Mouse (Mus musculus) stomach, postnatal 0 days (tissue): Measurements from ENCODE around the gene Tbc1d8b. TPM values are rescaled to one million over a fixed set of nuclear protein-coding genes. Genes with fewer than 3 reads are reported as not detected.

Source experiments
- ATAC-seq: fragments of 200-750 bp; cut with Nextera tagmentation; 2 replicates; pipeline ENCODE4 v1.8.0; 2017; ENCODE audit not compliant: low FRiP score, low TSS enrichment
- DNase-seq: peaks from one replicate; pipeline ENCODE4 v3.0.0-alpha.2; 2016; ENCODE audit warnings: low spot score
- H3K27ac ChIP-seq: fragments of 300-500 bp; sonication (generic); replicated peaks from 2 replicates; pipeline ENCODE4 v1.5.1; 2014; ENCODE audit warnings: mild to moderate bottlenecking, control low read depth
- H3K27me3 ChIP-seq: fragments of 300-500 bp; sonication (generic); 2 replicates; pipeline ENCODE4 v1.6.1; 2014; ENCODE audit warnings: low read length; ENCODE audit not compliant: control insufficient read depth, insufficient read depth
- H3K36me3 ChIP-seq: fragments of 300-500 bp; sonication (generic); 2 replicates; pipeline ENCODE4 v1.6.1; 2014; ENCODE audit warnings: low read length, mixed read lengths; ENCODE audit not compliant: control insufficient read depth, insufficient read depth
- H3K4me1 ChIP-seq: fragments of 300-500 bp; sonication (generic); replicated peaks from 2 replicates; pipeline ENCODE4 v1.6.1; 2014; ENCODE audit warnings: antibody characterized with exemption; ENCODE audit not compliant: control insufficient read depth, insufficient read depth
- H3K4me2 ChIP-seq: fragments of 300-500 bp; sonication (generic); replicated peaks from 2 replicates; pipeline ENCODE4 v1.6.1; 2014; ENCODE audit warnings: low read depth, mild to moderate bottlenecking, control low read depth, moderate library complexity
- H3K4me3 ChIP-seq: fragments of 300-500 bp; sonication (generic); 2 replicates; pipeline ENCODE4 v1.5.1; 2014; ENCODE audit warnings: low read depth, low read length, control low read depth
- H3K9ac ChIP-seq: fragments of 300-500 bp; sonication (generic); 2 replicates; pipeline ENCODE4 v1.6.1; 2014; ENCODE audit warnings: mild to moderate bottlenecking, low read length, control low read depth, mixed read lengths
- H3K9me3 ChIP-seq: fragments of 300-500 bp; sonication (generic); 2 replicates; pipeline ENCODE4 v1.6.1; 2016; ENCODE audit warnings: low read length; ENCODE audit not compliant: control insufficient read depth
- CTCF ChIP-seq: IDR thresholded peaks from 2 replicates; pipeline ENCODE4 v1.5.1; 2016; ENCODE audit warnings: antibody characterized with exemption, low read depth, mild to moderate bottlenecking, moderate library complexity
- EP300 ChIP-seq: optimal IDR thresholded peaks from 2 replicates; pipeline ENCODE3; 2016; ENCODE audit warnings: antibody characterized with exemption
- WGBS: fragments of 180-500 bp; shearing (Covaris S2); extraction: QIAGEN DNeasy Blood & Tissue Kit; methylation state at CpG from one replicate; pipeline ENCODE4 v1.1.7; 2014; 5-methylcytosine and 5-hydroxymethylcytosine counted together
- polyA plus RNA-seq: library from polyadenylated mRNA; unstranded; fragments of >200 nt; fragmentation: Nextera tagmentation; extraction: Ambion mirVana; gene quantifications from 2 replicates; pipeline ENCODE4 v1.2.1, GENCODE M21; 2015

Gene Tbc1d8b
- 1.6 and 1.8 TPM in 2 replicates for polyA plus RNA-seq

DNA sequence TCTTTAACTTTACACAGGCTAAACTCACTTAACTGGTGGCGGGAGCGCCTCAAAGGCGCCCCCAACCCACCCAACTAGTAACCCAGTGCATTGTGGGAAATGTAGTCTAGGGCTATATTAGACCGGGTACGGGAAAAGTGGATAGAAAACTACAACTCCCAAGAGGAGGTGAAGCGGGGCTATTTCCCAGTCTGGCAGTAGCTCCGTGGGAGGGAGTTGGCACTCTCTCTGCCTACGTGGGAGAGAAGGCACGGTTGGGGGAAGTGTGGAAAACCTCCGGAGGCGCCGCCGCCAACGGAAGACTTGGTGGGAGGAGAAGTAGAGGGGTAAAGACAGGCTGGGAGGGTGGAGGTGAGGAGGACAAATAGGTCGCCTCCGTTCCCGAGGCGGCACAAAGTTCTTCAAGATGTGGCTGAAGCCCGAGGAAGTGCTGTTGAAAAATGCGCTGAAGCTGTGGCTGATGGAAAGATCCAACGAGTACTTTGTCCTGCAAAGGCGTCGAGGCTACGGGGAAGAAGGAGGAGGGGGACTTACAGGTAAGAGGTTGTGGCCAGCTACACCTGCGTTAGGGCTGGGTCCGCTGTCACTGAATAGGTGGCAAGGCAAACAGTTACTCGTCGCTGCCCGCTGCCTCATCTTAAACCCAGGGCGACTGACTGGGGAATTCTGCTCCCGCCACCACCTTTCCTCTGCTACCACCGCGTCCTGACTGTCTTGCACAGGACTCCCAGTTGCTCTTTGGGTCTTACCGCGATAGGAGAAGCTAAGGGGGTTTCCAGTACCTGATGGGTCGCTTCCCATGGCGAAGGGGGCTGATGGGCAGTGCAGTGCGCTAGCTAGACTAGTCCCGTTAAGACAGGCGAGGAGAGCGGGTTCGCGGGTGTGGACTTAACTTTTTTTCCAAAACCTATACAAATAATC lies at the start of gene Tbc1d8b:
Gene Tbc1d8b, plus strand, starts transcription at position 222 of the 921 bp plus-strand sequence.
- Histone ChIP-seq H3K4me2 (peak within 1 kb of the TSS; percentile 58), H3K27me3 (no peaks in the 10 kb centered on the region), H3K36me3 (no peaks in the 10 kb centered on the region), H3K27ac (peak within 1 kb of the TSS; percentile 65), H3K4me3 (peak within 1 kb of the TSS; percentile 53), H3K9me3 (no peaks in the 10 kb centered on the region), H3K4me1 (no peaks in the 10 kb centered on the region), H3K9ac (peak within 1 kb of the TSS; percentile 55)
- DNase-seq (peak; percentile 81), ATAC-seq (peak; percentile 99)
- 11% methylated on average over 43 of the region's 43 CpGs for WGBS
- no peak for TF ChIP-seq CTCF

DNA sequence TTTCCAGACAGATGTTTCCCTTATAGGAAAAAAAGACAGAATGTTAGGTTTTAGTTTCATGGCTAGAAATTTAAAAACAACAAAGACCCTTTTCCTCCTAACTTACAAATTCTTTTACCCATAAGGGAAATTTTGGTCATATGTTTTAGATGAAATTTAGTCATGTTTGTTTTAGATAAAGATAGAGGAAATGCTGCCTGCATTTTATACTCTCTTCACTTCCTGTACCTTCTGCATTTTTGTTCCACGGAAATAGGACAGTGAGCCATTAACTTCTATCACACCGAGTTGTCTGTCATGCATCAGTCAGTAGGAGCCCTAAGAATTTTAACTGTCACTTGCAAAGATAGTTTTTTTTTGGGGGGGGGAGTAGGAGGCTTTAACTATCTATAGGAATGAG lies 45.1 kb upstream of the Tbc1d8b start:
- Histone ChIP-seq H3K27ac (no peak overlapping the region), H3K4me1 (no peaks in the 10 kb centered on the region), H3K4me3 (no peak overlapping the region), H3K27me3 (no peaks in the 10 kb centered on the region), H3K9me3 (no peaks in the 10 kb centered on the region), H3K4me2 (no peak overlapping the region), H3K9ac (no peak overlapping the region), H3K36me3 (no peaks in the 10 kb centered on the region)
- no peak for ATAC-seq
- no peak for DNase-seq
- TF ChIP-seq EP300: no peak
- TF ChIP-seq CTCF: no peak
- WGBS: 35% methylated on average over 2 of the region's 2 CpGs

DNA sequence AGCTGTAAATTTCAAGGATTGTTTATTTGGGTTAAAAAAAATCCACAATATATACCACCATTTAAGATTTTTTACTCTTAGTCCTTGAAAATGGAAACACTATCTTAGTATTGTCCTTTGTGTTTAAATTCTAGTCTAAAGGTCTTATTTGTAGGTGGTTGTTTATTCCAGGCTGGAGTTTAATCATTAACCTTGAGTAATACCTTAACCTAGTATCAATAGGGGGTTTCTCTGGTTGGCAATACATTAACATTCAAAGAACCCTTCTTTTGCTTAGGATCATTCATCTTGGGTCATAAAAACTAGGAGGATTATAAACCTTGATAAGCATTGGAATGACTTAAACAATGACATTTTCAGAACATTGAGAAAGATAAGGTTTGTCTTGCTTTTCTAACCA lies 44.4 kb upstream of the Tbc1d8b start:
- Histone ChIP-seq H3K9me3 (no peaks in the 10 kb centered on the region), H3K27ac (no peak overlapping the region), H3K36me3 (no peaks in the 10 kb centered on the region), H3K27me3 (no peaks in the 10 kb centered on the region), H3K4me1 (no peaks in the 10 kb centered on the region), H3K4me2 (no peak overlapping the region), H3K4me3 (no peak overlapping the region), H3K9ac (no peak overlapping the region)
- ATAC-seq: no peak
- no peak for DNase-seq
- no peak for TF ChIP-seq EP300
- no peak for TF ChIP-seq CTCF

DNA sequence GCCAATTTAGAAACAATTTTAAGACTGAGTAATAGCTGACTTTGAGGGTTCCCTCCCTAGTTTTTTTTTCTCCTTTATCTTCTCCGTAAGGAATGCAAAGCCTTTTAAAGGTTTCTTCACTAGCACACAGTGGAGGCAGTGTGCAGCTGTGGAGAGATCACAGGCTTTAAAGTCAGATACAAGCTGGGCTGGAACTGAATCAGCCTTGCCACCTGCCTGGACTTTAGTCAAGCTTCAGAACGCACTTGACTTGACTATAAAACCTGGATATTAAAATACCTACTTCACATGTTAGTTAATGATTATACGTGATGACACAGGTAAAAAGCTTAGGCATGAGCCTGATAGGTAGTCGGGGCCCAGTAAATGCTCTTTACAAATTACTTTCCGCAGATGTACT lies 32.6 kb upstream of the Tbc1d8b start:
- TF ChIP-seq CTCF (no peak), EP300 (no peak)
- Histone ChIP-seq H3K9me3 (no peaks in the 10 kb centered on the region), H3K4me1 (no peaks in the 10 kb centered on the region), H3K36me3 (no peaks in the 10 kb centered on the region), H3K4me2 (no peak overlapping the region), H3K27me3 (no peaks in the 10 kb centered on the region), H3K4me3 (no peak overlapping the region), H3K27ac (no peak overlapping the region), H3K9ac (no peak overlapping the region)
- 62% methylated on average over 5 of the region's 5 CpGs for WGBS
- no peak for ATAC-seq
- no peak for DNase-seq

DNA sequence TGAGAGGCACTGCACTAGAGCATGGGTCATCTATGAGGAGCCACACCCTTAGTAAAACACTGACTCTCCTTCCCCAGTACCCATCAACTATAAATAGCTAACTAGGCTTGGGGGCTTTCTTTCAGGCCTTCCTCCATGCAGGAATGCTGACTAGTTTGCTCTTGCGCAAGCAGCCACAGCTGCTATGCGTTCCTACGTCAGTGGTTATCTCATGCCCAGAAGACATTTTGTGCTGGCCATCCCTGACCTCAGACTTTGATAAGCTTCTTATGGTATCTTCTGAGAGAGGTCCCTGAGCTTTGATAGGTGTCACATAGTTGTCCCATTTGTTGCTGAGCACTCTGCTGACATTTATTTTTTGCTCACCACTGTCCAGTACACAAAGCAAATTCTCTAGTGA lies 31.5 kb upstream of the Tbc1d8b start:
- no peak for DNase-seq
- Histone ChIP-seq H3K4me2 (no peak overlapping the region), H3K27ac (no peak overlapping the region), H3K9me3 (no peaks in the 10 kb centered on the region), H3K9ac (no peak overlapping the region), H3K36me3 (no peaks in the 10 kb centered on the region), H3K4me3 (no peak overlapping the region), H3K27me3 (no peaks in the 10 kb centered on the region), H3K4me1 (no peaks in the 10 kb centered on the region)
- no peak for ATAC-seq
- 84% methylated on average over 3 of the region's 3 CpGs for WGBS
- no peak for TF ChIP-seq EP300
- no peak for TF ChIP-seq CTCF

DNA sequence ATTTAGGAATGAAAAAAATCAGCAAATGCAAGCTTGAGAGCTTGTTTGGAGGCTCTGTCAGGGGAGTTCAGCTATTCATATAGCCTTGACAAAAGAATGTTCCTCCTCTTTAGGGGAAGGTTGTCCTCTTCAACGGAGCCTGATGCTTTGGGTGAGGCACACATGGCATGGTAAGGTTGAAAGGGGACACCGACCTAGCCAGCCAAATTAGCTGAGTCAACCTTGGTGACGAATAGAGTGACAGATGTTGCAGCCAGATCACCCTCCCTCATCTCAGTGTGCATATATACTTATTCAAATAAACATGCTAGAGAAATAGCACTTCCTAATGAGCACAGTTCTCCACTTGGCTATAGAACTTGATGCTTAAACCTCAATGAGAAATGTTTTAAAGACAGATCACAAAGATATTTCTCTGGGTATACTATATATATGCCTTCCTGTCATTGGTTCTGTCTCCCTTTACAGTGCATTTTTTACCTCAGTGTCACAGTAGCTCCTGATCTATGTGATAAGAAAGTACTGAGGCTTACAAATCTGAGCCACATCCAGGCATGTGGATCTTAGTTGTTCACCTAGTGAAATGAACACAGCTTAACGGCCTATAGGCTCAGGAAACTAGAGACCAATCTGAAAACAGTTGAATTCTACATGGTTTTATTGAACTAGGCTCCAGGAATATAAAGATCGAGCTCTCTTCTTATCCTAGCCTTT lies 30.3 kb upstream of the Tbc1d8b start:
- Histone ChIP-seq H3K9me3 (no peaks in the 10 kb centered on the region), H3K36me3 (no peaks in the 10 kb centered on the region), H3K4me1 (no peaks in the 10 kb centered on the region), H3K27me3 (no peaks in the 10 kb centered on the region), H3K9ac (no peak overlapping the region), H3K4me2 (no peak overlapping the region), H3K27ac (no peak overlapping the region), H3K4me3 (no peak overlapping the region)
- WGBS: 66% methylated on average over 5 of the region's 5 CpGs
- DNase-seq (no peak), ATAC-seq (no peak)
- TF ChIP-seq EP300: no peak
- TF ChIP-seq CTCF: no peak
